ENCODE assay signal across 10 mouse cellular contexts in the genomic region with DNA sequence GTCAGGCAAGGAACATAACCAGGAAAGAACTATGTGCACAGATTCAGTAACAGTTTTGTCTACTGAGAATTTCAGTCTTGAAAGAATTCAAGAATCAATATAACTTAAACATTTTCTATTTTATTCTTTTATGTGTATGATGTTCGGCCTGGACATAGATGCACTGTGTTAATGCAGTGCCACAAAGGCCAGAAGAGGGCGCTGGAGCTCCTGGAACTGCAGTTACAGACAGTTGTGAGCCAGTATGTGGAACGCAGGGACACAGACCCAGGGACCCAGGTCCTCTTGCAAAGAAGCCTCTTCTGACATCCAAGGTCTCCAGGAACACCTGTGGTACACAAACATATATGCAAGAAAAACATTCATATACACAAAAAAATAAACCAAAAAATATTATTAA. TPM values are rescaled to one million over a fixed set of nuclear protein-coding genes. Genes with fewer than 3 reads are reported as not detected.
A peak's percentile ranks its signal among the peaks of the same experiment; 100 is the strongest.
DNase-seq lines count a peak whose midpoint lies in the region; ATAC-seq and TF ChIP-seq lines count a peak whose summit lies in the region.
"Had no signal": no experiment of that assay in that cellular context is flagged by ENCODE, and none has a peak within 500 bp of the region (broad histone marks: within the 10 kb centered on the region; RNA-seq: fewer than 3 reads in every experiment).

No protein-coding gene starts in this region.

- TF ChIP-seq POLR2A in bone marrow macrophage, adult 2 months (IDR thresholded peaks at IDR 0.05; ENCODE audit: borderline replicate concordance, low read depth, low read length) = no peak

- TF ChIP-seq CTCF in bone marrow macrophage, adult 2 months (IDR thresholded peaks at IDR 0.05; ENCODE audit: low read depth, low read length) = peak; percentile 32; the same call in 1 of the 2 replicates

- no peaks in the 10 kb centered on the region for H3K27me3 ChIP-seq in liver, embryonic 11.5 days (replicated peaks; ENCODE audit: control insufficient read depth, insufficient read depth, low read length)

- H3K4me1 ChIP-seq in liver, embryonic 11.5 days (replicated peaks; ENCODE audit: control insufficient read depth, insufficient read depth, low read length) = peaks cover 4% of the 10 kb centered on the region
- no peaks in the 10 kb centered on the region for H3K4me1 ChIP-seq in bone marrow macrophage, adult 2 months (ENCODE audit: control insufficient read depth, insufficient read depth, low read length)

- no peak for ATAC-seq in CD4-positive, CD25-positive, alpha-beta regulatory T cell, adult 4 months
- ATAC-seq in liver, embryonic 11.5 days (replicated peaks; ENCODE audit: low FRiP score) = no peak

- no peak overlapping the region for H3K4me3 ChIP-seq in liver, embryonic 11.5 days (ENCODE audit: low read depth, low read length)
- no peak overlapping the region for H3K4me3 ChIP-seq in bone marrow macrophage, adult 2 months (ENCODE audit: insufficient read depth, low read length)

- WGBS in liver, embryonic 11.5 days = 64% methylated on average over 3 of the region's 3 CpGs

- H3K4me2 ChIP-seq in liver, embryonic 11.5 days = no peak overlapping the region
- H3K4me2 ChIP-seq: midbrain, embryonic 11.5 days had no signal

- H3K9me3 ChIP-seq in liver, embryonic 11.5 days (ENCODE audit: control insufficient read depth, low read length) = no peaks in the 10 kb centered on the region; the same call in 1 of the 2 replicates

- no peak overlapping the region for H3K27ac ChIP-seq in liver, embryonic 11.5 days (ENCODE audit: low read depth, low read length)
- H3K27ac ChIP-seq in bone marrow macrophage, adult 2 months (ENCODE audit: insufficient read depth, low read depth, low read length) = no peak overlapping the region

- no peak overlapping the region for H3K9ac ChIP-seq in liver, embryonic 11.5 days (ENCODE audit: low read depth, low read length)

- H3K36me3 ChIP-seq in liver, embryonic 11.5 days (ENCODE audit: control insufficient read depth, insufficient read depth, low read length) = no peaks in the 10 kb centered on the region

- DNase-seq in CD4-positive, CD25-positive, alpha-beta regulatory T cell, adult 2 months (ENCODE audit: low read depth, low spot score) = peak; percentile 69
- DNase-seq in liver = peak; percentile 52
- DNase-seq in liver, embryonic 11.5 days (ENCODE audit: low spot score) = no peak
- DNase-seq in naive thymus-derived CD4-positive, alpha-beta T cell, adult 2 months (ENCODE audit: low read depth) = peak; percentile 65
- DNase-seq in neural tube, embryonic 10.5 days (ENCODE audit: extremely low spot score, low spot score) = no peak
- no peak for DNase-seq in layer of hippocampus, adult 11-12 months (ENCODE audit: low spot score)
- DNase-seq: cerebellum, adult 11-12 months had no signal

RNA-seq across cellular contexts. Expression of a gene that starts 3.0 kb away (rescaled TPM):
- polyA plus RNA-seq in CD4-positive, CD25-positive, alpha-beta regulatory T cell, adult 4 months (2017; shearing (Covaris generic)) = 10 to 100 TPM; 55.6 to 86.7 TPM
- polyA plus RNA-seq in liver, embryonic 11.5 days (2014; fragmentation: Nextera tagmentation; extraction: Ambion mirVana) = 25.2 and 26.1 TPM in 2 replicates
- polyA plus RNA-seq in bone marrow macrophage, adult 2 months (2012; ENCODE audit: insufficient read depth, insufficient read length, missing spikeins) = 41.3 and 44.7 TPM in 2 replicates

RNA-seq across cellular contexts. Expression of a gene that starts 14.8 kb away (rescaled TPM):
- polyA plus RNA-seq in CD4-positive, CD25-positive, alpha-beta regulatory T cell, adult 4 months (2017; shearing (Covaris generic)) = 10 to 100 TPM; 13.6 to 18.3 TPM
- 37.1 and 37.7 TPM in 2 replicates for polyA plus RNA-seq in liver, embryonic 11.5 days (2014; fragmentation: Nextera tagmentation; extraction: Ambion mirVana)
- polyA plus RNA-seq in bone marrow macrophage, adult 2 months (2012; ENCODE audit: insufficient read depth, insufficient read length, missing spikeins) = 32.8 and 33.6 TPM in 2 replicates

RNA-seq across cellular contexts. Expression of a gene that starts 20.5 kb away (rescaled TPM):
- polyA plus RNA-seq in CD4-positive, CD25-positive, alpha-beta regulatory T cell, adult 4 months (2017; shearing (Covaris generic)) = 10 to 100 TPM; 23.7 to 24.0 TPM
- 879 and 949 TPM in 2 replicates for polyA plus RNA-seq in liver, embryonic 11.5 days (2014; fragmentation: Nextera tagmentation; extraction: Ambion mirVana)
- 22.4 and 25.8 TPM in 2 replicates for polyA plus RNA-seq in bone marrow macrophage, adult 2 months (2012; ENCODE audit: insufficient read depth, insufficient read length, missing spikeins)

RNA-seq across cellular contexts. Expression of a gene that starts 30.0 kb away (rescaled TPM):
- polyA plus RNA-seq in CD4-positive, CD25-positive, alpha-beta regulatory T cell, adult 4 months (2017; shearing (Covaris generic)) = 10 to 100 TPM; 11.3 to 14.7 TPM
- 250 TPM in 2 replicates for polyA plus RNA-seq in liver, embryonic 11.5 days (2014; fragmentation: Nextera tagmentation; extraction: Ambion mirVana)
- polyA plus RNA-seq in bone marrow macrophage, adult 2 months (2012; ENCODE audit: insufficient read depth, insufficient read length, missing spikeins) = 43.6 and 57.0 TPM in 2 replicates

RNA-seq across cellular contexts. Expression of a gene that starts 32.2 kb away (rescaled TPM):
- polyA plus RNA-seq in CD4-positive, CD25-positive, alpha-beta regulatory T cell, adult 4 months (2017; shearing (Covaris generic)) = 10 to 100 TPM; 16.1 to 19.7 TPM
- polyA plus RNA-seq in liver, embryonic 11.5 days (2014; fragmentation: Nextera tagmentation; extraction: Ambion mirVana) = 33.2 TPM in 2 replicates
- 9.4 and 11.5 TPM in 2 replicates for polyA plus RNA-seq in bone marrow macrophage, adult 2 months (2012; ENCODE audit: insufficient read depth, insufficient read length, missing spikeins)

Comparison
In these comparisons a context has a peak if more than half of its experiments do, and no peak if none do; other contexts are left out.
1. DNase-seq: peak in CD4-positive, CD25-positive, alpha-beta regulatory T cell, adult 2 months (single experiment), liver (single experiment) and naive thymus-derived CD4-positive, alpha-beta T cell, adult 2 months (single experiment); none in liver, embryonic 11.5 days (single experiment), neural tube, embryonic 10.5 days (single experiment) and layer of hippocampus, adult 11-12 months (single experiment).
2. RNA of a gene that starts 20.5 kb away (polyA plus RNA-seq): 879 to 949 TPM in liver, embryonic 11.5 days; 23.7 to 24.0 TPM in CD4-positive, CD25-positive, alpha-beta regulatory T cell, adult 4 months and 22.4 to 25.8 TPM in bone marrow macrophage, adult 2 months; every median in the first group is over 10 times any median in the second.